Mouse (Mus musculus): ENCODE results near the gene Fgl2. TPM values are rescaled to one million over a fixed set of nuclear protein-coding genes. Genes with fewer than 3 reads are reported as not detected.
A peak's percentile ranks its signal among the peaks of the same experiment; 100 is the strongest.

The Fgl2 gene
- polyA plus RNA-seq, 1 experiment from 2014 or later = 10.3 TPM

- peak; percentile 58; the same call in 1 of the 2 replicates for ATAC-seq (ENCODE audit: low FRiP score, low TSS enrichment)
- Histone ChIP-seq H3K4me3 (ENCODE audit: low read depth, low read length) (no peak overlapping the region), H3K27ac (replicated peaks) (no peak overlapping the region), H3K9me3 (ENCODE audit: control insufficient read depth, low read length) (no peaks in the 10 kb centered on the region), H3K4me1 (replicated peaks; ENCODE audit: control insufficient read depth, insufficient read depth) (peaks cover 2% of the 10 kb centered on the region; the same call in 1 of the 2 replicates), H3K36me3 (ENCODE audit: control insufficient read depth, insufficient read depth, low read length) (no peaks in the 10 kb centered on the region), H3K27me3 (ENCODE audit: control insufficient read depth, insufficient read depth, low read length) (no peaks in the 10 kb centered on the region), H3K9ac (ENCODE audit: low read length) (no peak overlapping the region), H3K4me2 (replicated peaks; ENCODE audit: low read depth) (no peak overlapping the region)
- TF ChIP-seq CTCF (IDR thresholded peaks at IDR 0.05; ENCODE audit: low read depth) = no peak
- no peak for DNase-seq (ENCODE audit: low spot score)
- 86% methylated on average over 9 of the region's 9 CpGs for WGBS
Observed at GRCm38 (mm10) chr5:21384976-21385375, 12.5 kb downstream of the Fgl2 start.

DNA sequence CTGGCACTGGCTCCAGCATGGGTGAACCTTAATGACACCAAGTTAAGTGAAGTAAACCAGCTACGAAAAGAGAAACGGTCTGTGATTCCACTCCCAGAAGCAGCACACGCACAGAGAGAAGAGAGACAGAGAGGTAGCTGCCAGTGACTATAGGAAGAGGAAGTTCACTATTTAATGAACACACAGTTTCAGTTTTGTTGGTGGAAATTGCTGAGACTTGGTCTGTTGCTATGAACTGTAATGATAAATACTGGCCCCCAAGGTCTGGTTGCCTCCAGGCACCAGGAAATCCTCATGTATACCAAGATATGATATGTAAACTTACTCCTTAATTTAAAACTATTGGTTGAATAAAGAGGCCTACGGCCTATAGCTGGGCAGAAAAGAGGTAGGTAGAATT, 14.0 kb downstream of the Fgl2 start:
- no peak for TF ChIP-seq EP300 (optimal IDR thresholded peaks at IDR 0.05)
- no peak overlapping the region for H3K9ac ChIP-seq (ENCODE audit: low read length)
- H3K4me1 ChIP-seq (replicated peaks; ENCODE audit: control insufficient read depth, insufficient read depth) = peaks cover 2% of the 10 kb centered on the region; the same call in 1 of the 2 replicates
- no peaks in the 10 kb centered on the region for H3K36me3 ChIP-seq (ENCODE audit: control insufficient read depth, insufficient read depth, low read length)
- H3K4me2 ChIP-seq (replicated peaks; ENCODE audit: low read depth) = no peak overlapping the region
- H3K9me3 ChIP-seq (ENCODE audit: control insufficient read depth, low read length) = no peaks in the 10 kb centered on the region
- H3K27me3 ChIP-seq (ENCODE audit: control insufficient read depth, insufficient read depth, low read length) = no peaks in the 10 kb centered on the region
- H3K27ac ChIP-seq (replicated peaks) = no peak overlapping the region
- WGBS = 50% methylated on average over 4 of the region's 4 CpGs
- DNase-seq (ENCODE audit: low spot score) (no peak), ATAC-seq (ENCODE audit: low FRiP score, low TSS enrichment) (no peak)
- no peak overlapping the region for H3K4me3 ChIP-seq (ENCODE audit: low read depth, low read length)

DNA sequence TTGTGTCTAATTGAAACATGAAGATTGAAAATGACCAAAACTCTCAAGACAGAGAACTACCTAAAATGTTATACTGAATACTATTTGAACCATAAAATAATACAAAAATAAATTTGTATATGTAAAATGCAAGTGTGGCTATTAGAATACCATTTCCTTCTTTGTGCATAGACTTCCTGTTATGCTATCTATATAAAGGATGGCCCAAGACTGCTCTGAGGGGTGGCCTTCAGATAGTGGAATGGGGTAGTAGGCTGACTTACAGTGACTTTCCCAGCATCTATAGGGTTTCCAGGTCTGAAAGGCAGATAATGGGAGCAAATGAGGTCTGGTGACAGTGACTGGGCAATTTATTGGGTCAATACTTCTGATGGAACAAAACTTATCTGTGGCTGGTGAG, 14.9 kb downstream of the Fgl2 start:
- TF ChIP-seq EP300 (optimal IDR thresholded peaks at IDR 0.05) = no peak
- no peak for TF ChIP-seq CTCF (IDR thresholded peaks at IDR 0.05; ENCODE audit: low read depth)
- H3K4me1 ChIP-seq (replicated peaks; ENCODE audit: control insufficient read depth, insufficient read depth) = peaks cover 2% of the 10 kb centered on the region; the same call in 1 of the 2 replicates
- no peaks in the 10 kb centered on the region for H3K36me3 ChIP-seq (ENCODE audit: control insufficient read depth, insufficient read depth, low read length)
- no peaks in the 10 kb centered on the region for H3K9me3 ChIP-seq (ENCODE audit: control insufficient read depth, low read length)
- DNase-seq (ENCODE audit: low spot score) (no peak), ATAC-seq (ENCODE audit: low FRiP score, low TSS enrichment) (no peak)
- H3K27me3 ChIP-seq (ENCODE audit: control insufficient read depth, insufficient read depth, low read length) = no peaks in the 10 kb centered on the region
- H3K4me2 ChIP-seq (replicated peaks; ENCODE audit: low read depth) = no peak overlapping the region
- no peak overlapping the region for H3K9ac ChIP-seq (ENCODE audit: low read length)
- no peak overlapping the region for H3K27ac ChIP-seq (replicated peaks)
- H3K4me3 ChIP-seq (ENCODE audit: low read depth, low read length) = no peak overlapping the region

DNA sequence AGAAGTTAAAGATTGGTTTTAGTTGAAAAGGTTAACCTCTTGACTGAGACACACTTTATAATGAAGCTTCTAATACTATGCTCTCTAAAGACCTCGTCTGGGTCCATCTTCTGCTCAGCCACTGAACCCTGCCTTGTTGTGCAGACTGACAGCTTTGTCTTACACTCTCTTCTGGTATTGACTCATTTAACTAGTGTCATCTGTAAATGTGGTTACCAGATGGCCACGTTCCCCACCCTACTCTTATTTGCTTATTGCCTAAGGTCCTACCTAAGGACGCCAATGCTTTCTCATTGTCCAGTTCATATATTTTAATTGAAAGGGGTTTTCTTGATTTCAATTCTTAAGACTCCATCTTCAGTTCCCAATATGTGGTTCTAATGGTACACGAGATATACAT, 16.4 kb downstream of the Fgl2 start:
- no peak overlapping the region for H3K27ac ChIP-seq (replicated peaks)
- DNase-seq (ENCODE audit: low spot score) (no peak), ATAC-seq (ENCODE audit: low FRiP score, low TSS enrichment) (no peak)
- H3K4me3 ChIP-seq (ENCODE audit: low read depth, low read length) = no peak overlapping the region
- H3K9me3 ChIP-seq (ENCODE audit: control insufficient read depth, low read length) = no peaks in the 10 kb centered on the region
- no peak overlapping the region for H3K9ac ChIP-seq (ENCODE audit: low read length)
- WGBS = 84% methylated on average over 4 of the region's 4 CpGs
- peaks cover under 1% of the 10 kb centered on the region; the same call in 1 of the 2 replicates for H3K4me1 ChIP-seq (replicated peaks; ENCODE audit: control insufficient read depth, insufficient read depth)
- H3K36me3 ChIP-seq (ENCODE audit: control insufficient read depth, insufficient read depth, low read length) = no peaks in the 10 kb centered on the region
- no peaks in the 10 kb centered on the region for H3K27me3 ChIP-seq (ENCODE audit: control insufficient read depth, insufficient read depth, low read length)
- TF ChIP-seq EP300 (optimal IDR thresholded peaks at IDR 0.05) (no peak), CTCF (IDR thresholded peaks at IDR 0.05; ENCODE audit: low read depth) (no peak)
- H3K4me2 ChIP-seq (replicated peaks; ENCODE audit: low read depth) = no peak overlapping the region

GRCm38 (mm10) chr5:21391616-21392384, 19.4 kb downstream of the Fgl2 start:
- Histone ChIP-seq H3K27ac (replicated peaks) (0 out of 2 replicates have a peak overlapping the region, but pooled peaks have one; percentile 20), H3K4me2 (replicated peaks; ENCODE audit: low read depth) (no peak overlapping the region)

DNA sequence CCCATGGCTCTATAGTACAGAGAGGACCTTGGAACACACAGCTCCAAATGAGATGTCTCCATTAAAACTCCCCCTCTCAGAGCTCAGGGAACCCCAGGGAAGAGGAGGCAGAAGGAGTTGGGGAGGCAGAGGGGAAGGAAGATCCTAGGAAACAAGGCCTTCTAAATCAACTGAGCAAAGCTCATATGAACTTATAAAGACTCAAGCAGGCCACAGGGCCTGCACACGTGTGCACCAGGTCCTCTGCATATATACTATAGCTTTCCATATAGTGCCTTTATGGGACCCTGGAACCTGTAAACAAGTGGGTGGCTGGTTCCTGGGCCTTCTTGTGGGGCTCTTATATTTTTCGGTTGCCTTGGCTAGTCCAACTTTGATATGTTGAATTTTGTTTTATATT, 22.1 kb downstream of the Fgl2 start:
- no peak overlapping the region for H3K4me2 ChIP-seq (replicated peaks; ENCODE audit: low read depth)
- H3K9ac ChIP-seq (ENCODE audit: low read length) = no peak overlapping the region
- H3K4me3 ChIP-seq (ENCODE audit: low read depth, low read length) = no peak overlapping the region
- WGBS = 83% methylated on average over 2 of the region's 2 CpGs
- H3K9me3 ChIP-seq (ENCODE audit: control insufficient read depth, low read length) = no peaks in the 10 kb centered on the region
- no peak for DNase-seq (ENCODE audit: low spot score)
- no peaks in the 10 kb centered on the region for H3K27me3 ChIP-seq (ENCODE audit: control insufficient read depth, insufficient read depth, low read length)
- TF ChIP-seq EP300 (optimal IDR thresholded peaks at IDR 0.05) (no peak), CTCF (IDR thresholded peaks at IDR 0.05; ENCODE audit: low read depth) (no peak)
- no peak for ATAC-seq (ENCODE audit: low FRiP score, low TSS enrichment)
- no peaks in the 10 kb centered on the region for H3K36me3 ChIP-seq (ENCODE audit: control insufficient read depth, insufficient read depth, low read length)
- no peaks in the 10 kb centered on the region; the same call in 1 of the 2 replicates for H3K4me1 ChIP-seq (replicated peaks; ENCODE audit: control insufficient read depth, insufficient read depth)
- no peak overlapping the region for H3K27ac ChIP-seq (replicated peaks)

More at GRCm38 (mm10) chr5:21391616-21392384, 19.4 kb downstream of the Fgl2 start:
- H3K4me3 ChIP-seq (ENCODE audit: low read depth, low read length) = no peak overlapping the region
- ATAC-seq (ENCODE audit: low FRiP score, low TSS enrichment) (no peak), DNase-seq (ENCODE audit: low spot score) (peak; percentile 22)
- TF ChIP-seq CTCF (IDR thresholded peaks at IDR 0.05; ENCODE audit: low read depth) (no peak), EP300 (optimal IDR thresholded peaks at IDR 0.05) (no peak)
- 19% methylated on average over 12 of the region's 13 CpGs for WGBS
- no peaks in the 10 kb centered on the region; the same call in 1 of the 2 replicates for H3K4me1 ChIP-seq (replicated peaks; ENCODE audit: control insufficient read depth, insufficient read depth)
- no peaks in the 10 kb centered on the region for H3K36me3 ChIP-seq (ENCODE audit: control insufficient read depth, insufficient read depth, low read length)
- no peaks in the 10 kb centered on the region for H3K9me3 ChIP-seq (ENCODE audit: control insufficient read depth, low read length)
- no peak overlapping the region for H3K9ac ChIP-seq (ENCODE audit: low read length)
- H3K27me3 ChIP-seq (ENCODE audit: control insufficient read depth, insufficient read depth, low read length) = no peaks in the 10 kb centered on the region

Data from stomach, postnatal 0 days (tissue).